Mouse (Mus musculus) embryonic fibroblast, embryonic 13.5 days (primary cell): ENCODE results near the gene Sptssa. TPM values are rescaled to one million over a fixed set of nuclear protein-coding genes. Genes with fewer than 3 reads are reported as not detected.

Experiments
- H3K27ac ChIP-seq: 2 replicates; pipeline ENCODE4 v1.5.1; 2012; ENCODE audit warnings: low read length, control low read depth, inconsistent platforms; ENCODE audit not compliant: insufficient read depth
- H3K4me1 ChIP-seq: 2 replicates; pipeline ENCODE4 v1.6.1; 2011; ENCODE audit warnings: low read length; ENCODE audit not compliant: control insufficient read depth, insufficient read depth
- H3K4me3 ChIP-seq: 2 replicates; pipeline ENCODE4 v1.5.1; 2011; ENCODE audit warnings: mild to moderate bottlenecking, control low read depth, low read length; ENCODE audit not compliant: insufficient read depth
- CTCF ChIP-seq: IDR thresholded peaks from 2 replicates; pipeline ENCODE4 v1.5.1; 2011; ENCODE audit warnings: mild to moderate bottlenecking, control low read depth, low read length, moderate library complexity, borderline replicate concordance; ENCODE audit not compliant: insufficient read depth
- POLR2A ChIP-seq: IDR thresholded peaks from 2 replicates; pipeline ENCODE4 v1.6.1; 2011; ENCODE audit warnings: low read depth, mild to moderate bottlenecking, control low read depth, low read length, moderate library complexity
- polyA plus RNA-seq: library from polyadenylated mRNA; stranded (reverse); fragments of >200 nt; gene quantifications from 2 replicates; pipeline ENCODE4 v1.2.4, GENCODE M21; 2011; ENCODE audit warnings: low read depth; ENCODE audit not compliant: missing spikeins, insufficient read length

Gene Sptssa
- polyA plus RNA-seq, 1 experiment: 68.0 TPM

DNA sequence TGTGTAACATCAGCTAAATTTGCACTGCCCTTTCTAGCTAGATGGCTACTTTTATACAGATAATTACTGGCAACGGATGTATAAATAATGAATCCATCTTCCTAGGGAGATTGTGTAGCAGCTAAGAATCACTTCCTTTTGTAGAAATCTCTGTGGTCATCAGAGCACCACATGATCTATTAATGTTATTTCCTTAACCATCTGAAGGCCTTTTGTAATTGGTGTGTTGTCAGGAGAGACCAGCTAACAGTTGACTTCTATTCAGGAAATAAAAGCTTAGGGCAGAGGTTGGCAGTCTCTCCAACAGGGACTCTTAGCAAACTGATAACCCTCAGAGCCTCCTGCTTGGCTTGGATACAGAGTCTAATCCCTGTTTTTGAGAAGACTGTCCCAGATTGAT lies 19.3 kb downstream of the Sptssa start:
- Histone ChIP-seq H3K4me1 (no peaks in the 10 kb centered on the region), H3K27ac (no peak overlapping the region), H3K4me3 (no peak overlapping the region)
- no peak for TF ChIP-seq CTCF
- no peak for TF ChIP-seq POLR2A

DNA sequence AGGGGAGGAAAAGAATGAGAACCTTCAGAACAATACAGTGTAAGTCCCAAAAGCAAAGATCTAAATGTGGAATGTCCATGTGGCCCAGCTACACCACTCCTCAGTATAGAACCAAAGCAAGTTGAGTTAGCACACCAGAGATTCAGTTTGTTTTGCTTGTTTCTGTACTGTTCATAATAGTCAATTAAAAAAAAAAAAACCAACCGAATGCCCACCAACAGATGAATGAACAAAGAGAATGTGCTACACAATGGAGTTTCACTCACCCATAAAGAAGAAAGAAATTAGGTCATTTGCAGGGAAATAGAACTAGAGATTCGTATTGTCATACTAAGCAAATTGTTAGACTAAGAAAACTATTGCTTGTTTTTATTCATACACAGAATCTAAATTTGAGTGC lies 24.2 kb downstream of the Sptssa start:
- TF ChIP-seq CTCF (no peak), POLR2A (no peak)
- Histone ChIP-seq H3K4me3 (no peak overlapping the region), H3K27ac (no peak overlapping the region), H3K4me1 (no peaks in the 10 kb centered on the region)

DNA sequence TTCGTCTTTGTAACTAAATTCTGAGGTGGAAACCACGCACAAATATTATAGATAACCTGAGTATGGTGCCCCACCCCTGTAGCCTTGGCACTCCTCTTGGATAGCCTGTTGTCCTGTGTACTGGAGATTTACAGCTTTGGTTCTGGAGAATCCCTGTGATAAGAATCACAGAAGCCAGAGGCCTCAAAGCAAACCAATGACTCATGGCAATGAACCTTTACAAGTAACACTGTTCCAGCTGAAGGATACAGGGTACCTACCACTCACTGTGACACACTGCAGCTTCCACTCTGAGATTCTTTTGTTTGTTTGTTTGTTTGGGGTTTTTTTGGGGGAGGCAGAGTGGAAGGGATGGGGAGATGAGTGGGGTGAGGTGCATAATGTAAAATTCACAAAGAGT lies 34.4 kb downstream of the Sptssa start:
- Histone ChIP-seq H3K27ac (no peak overlapping the region), H3K4me1 (no peaks in the 10 kb centered on the region), H3K4me3 (no peak overlapping the region)
- TF ChIP-seq CTCF: no peak
- no peak for TF ChIP-seq POLR2A

DNA sequence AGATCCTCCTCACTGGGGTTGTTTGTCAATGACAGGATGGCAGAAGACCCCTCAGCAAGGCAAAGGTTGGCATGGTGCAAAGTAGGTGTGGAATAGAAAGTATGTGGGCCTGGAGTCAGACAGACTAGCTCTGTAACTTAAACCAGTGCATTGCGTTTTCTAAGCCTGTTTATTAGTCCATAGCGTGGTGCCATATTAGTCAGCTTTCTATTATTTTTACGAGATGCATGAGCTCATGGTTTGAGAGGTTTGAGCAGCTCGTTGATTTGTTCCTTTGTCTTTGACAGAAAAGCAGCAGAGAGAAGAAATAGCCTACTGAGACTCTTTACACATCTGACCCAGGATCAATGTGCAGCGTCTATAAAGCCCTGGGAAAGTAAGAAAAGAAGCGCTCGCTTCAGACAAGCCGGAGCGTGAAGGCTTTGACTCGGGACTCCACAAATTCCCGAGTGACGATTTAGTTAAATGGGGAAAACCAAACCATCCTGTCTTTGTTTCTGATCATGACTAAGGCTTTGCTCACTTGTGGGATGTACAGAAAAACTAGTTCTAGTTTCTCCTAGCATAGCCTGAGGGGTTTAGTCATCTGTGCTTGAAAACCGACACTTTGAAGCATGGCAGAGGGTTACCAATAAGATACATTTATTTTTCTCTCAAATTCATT lies 36.2 kb downstream of the Sptssa start:
- H3K27ac ChIP-seq: peak overlapping the region; percentile 94
- no peak overlapping the region for H3K4me3 ChIP-seq
- TF ChIP-seq CTCF: no peak
- TF ChIP-seq POLR2A: no peak
- H3K4me1 ChIP-seq: no peaks in the 10 kb centered on the region

DNA sequence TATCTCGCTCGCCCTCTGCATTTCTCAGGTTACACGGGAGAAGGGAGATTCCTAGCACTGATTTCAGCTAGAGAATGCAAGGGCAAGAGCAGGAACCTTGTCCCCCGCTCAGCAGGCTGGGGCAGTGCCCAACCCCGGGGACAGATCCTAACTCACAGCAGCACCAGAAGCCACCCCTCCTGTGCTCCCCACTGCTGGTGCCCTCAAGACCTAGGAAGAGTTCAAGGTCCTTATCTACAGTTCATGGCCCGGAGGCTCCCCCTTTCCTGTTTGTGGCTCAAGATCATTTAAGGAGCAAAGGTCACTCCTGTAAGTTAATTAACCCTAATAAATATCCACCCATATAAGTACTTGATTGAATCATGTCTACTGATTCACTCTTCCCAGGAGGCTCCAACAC lies 47.4 kb downstream of the Sptssa start:
- no peak overlapping the region for H3K27ac ChIP-seq
- no peaks in the 10 kb centered on the region for H3K4me1 ChIP-seq
- TF ChIP-seq POLR2A: no peak
- H3K4me3 ChIP-seq: no peak overlapping the region

DNA sequence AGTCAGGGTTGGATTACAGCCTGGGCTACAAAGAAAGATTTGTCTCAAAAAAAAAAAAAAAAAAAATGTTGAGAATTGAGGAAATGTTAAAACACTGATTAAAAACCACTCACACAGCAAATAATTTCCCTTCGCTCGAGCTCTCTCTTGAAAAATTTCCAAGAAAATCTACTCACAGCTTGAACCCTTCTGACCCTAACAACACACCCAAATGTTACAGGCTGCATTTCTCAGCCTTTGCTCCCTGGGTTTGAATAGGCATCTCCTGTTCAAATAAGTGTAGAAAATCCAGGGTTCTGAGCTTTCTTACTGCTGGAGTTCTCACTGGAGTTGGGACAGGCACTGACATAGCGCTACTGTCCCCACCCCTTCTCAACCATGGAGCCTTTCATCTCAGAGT lies 51.2 kb downstream of the Sptssa start:
- TF ChIP-seq CTCF: no peak
- no peak for TF ChIP-seq POLR2A
- H3K27ac ChIP-seq: no peak overlapping the region

DNA sequence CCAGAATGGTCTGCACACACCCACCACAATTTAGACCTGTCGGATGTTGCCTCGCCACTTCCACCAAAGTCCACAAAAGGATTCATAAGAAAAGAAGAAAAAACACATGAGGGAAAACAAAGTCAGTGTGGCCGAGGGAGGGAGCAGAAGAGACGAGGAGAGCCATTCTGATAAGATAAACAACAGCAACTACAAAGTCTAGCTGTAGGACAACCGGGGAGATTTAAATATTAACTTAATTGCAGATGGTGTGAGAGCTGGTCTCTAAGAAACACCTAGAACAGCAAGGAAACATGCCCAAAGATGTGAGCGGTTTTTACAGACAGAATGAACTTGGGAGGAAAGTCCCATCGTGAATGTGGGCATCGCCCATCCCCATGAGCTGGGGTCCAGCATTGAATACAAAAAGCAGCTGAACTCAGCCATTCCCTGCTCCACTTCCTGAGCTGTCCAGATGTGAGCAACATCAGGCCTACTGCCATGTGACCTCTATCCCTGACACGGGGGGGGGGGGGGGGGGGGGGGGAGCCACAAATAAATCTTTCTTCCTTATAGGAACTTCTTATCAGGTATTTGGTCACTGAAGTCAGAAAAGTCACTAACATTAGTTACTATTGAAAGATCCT lies 52.7 kb downstream of the Sptssa start:
- H3K4me3 ChIP-seq: no peak overlapping the region

More for the DNA sequence above, 51.2 kb downstream of the Sptssa start:
- no peaks in the 10 kb centered on the region for H3K4me1 ChIP-seq
- no peak overlapping the region for H3K4me3 ChIP-seq

DNA sequence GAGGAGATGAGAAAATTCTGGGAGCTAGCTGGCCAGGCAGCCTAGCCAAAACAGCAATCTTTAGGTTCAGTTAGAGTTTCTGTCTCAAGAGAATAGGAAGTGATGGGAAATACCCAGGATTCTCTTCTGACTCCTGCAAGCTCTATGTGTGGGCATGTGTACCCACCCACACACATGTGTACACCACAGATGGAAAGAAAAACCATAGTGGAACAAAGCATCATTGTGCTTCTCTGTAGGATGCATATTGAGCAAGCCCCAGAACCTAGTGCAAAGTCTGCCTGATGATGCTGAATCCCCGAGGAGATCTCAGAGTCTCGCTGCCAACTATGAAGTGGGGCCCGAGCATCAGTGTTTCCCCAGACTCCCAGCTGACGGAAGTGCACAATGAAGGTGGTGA lies 55.9 kb downstream of the Sptssa start:
- H3K27ac ChIP-seq: no peak overlapping the region
- TF ChIP-seq POLR2A (no peak), CTCF (no peak)
- no peaks in the 10 kb centered on the region; the same call in 1 of the 2 replicates for H3K4me1 ChIP-seq
- H3K4me3 ChIP-seq: no peak overlapping the region

More for the DNA sequence above, 52.7 kb downstream of the Sptssa start:
- H3K4me1 ChIP-seq: no peaks in the 10 kb centered on the region
- no peak for TF ChIP-seq POLR2A
- H3K27ac ChIP-seq: no peak overlapping the region

DNA sequence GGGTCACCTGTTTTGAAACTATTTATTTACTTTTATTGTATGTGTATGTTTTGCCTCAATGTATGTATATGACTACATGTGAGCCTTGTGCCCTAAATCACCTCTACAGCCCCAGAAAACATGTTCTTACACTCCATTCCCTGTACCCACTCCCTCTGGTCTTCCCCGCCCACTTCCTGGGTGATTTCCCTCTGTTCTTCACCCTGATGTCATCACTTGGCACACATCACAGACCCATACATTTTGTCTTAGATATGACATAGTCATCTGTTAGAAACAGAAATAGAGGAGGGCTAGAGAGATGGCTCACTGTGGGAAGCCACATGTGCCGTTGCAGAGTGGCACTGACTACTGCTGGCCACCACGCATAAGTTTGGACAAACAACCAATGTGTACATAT lies 58.0 kb downstream of the Sptssa start:
- no peak overlapping the region for H3K27ac ChIP-seq
- TF ChIP-seq CTCF (no peak), POLR2A (no peak)
- no peaks in the 10 kb centered on the region; the same call in 1 of the 2 replicates for H3K4me1 ChIP-seq
- no peak overlapping the region for H3K4me3 ChIP-seq

DNA sequence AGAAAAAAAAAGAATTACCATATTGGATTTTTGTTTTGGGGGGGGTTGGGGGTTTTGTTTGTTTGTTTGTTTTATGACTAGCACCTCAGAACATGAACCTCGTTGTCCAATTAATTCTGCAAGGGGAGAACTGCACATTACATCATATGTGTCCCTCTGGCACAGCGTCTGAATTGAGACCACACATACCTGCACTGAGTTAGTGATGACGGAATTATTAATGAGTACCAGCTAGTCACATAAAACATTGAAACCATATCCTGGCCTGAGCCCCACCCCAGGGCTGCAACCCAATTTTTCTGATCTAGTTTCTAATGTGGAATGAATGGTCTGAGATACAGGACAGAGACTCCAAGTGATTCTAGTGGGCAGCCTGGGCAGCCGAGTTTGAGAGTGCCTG lies 59.7 kb downstream of the Sptssa start:
- H3K4me3 ChIP-seq: no peak overlapping the region
- no peak overlapping the region for H3K27ac ChIP-seq
- TF ChIP-seq CTCF: no peak
- TF ChIP-seq POLR2A: no peak
- no peaks in the 10 kb centered on the region; the same call in 1 of the 2 replicates for H3K4me1 ChIP-seq

Other genes with a start within 250 kb of the Sptssa start
- 43.6 and 53.1 TPM in 2 replicates for gene Eapp, start 39.3 kb upstream of the Sptssa start, polyA plus RNA-seq
- gene Snx6, start 139.1 kb upstream of the Sptssa start, polyA plus RNA-seq: 95.8 and 105 TPM in 2 replicates
- 218 and 247 TPM in 2 replicates for gene Cfl2, start 206.3 kb upstream of the Sptssa start, polyA plus RNA-seq